Mouse (Mus musculus) layer of hippocampus, adult 11-12 months (tissue): Measurements from ENCODE around the gene Padi2.

ENCODE experiments used
- DNase-seq: peaks from one replicate; pipeline ENCODE4 v3.0.0; 2022; ENCODE audit warnings: low spot score

Padi2 gene

DNA sequence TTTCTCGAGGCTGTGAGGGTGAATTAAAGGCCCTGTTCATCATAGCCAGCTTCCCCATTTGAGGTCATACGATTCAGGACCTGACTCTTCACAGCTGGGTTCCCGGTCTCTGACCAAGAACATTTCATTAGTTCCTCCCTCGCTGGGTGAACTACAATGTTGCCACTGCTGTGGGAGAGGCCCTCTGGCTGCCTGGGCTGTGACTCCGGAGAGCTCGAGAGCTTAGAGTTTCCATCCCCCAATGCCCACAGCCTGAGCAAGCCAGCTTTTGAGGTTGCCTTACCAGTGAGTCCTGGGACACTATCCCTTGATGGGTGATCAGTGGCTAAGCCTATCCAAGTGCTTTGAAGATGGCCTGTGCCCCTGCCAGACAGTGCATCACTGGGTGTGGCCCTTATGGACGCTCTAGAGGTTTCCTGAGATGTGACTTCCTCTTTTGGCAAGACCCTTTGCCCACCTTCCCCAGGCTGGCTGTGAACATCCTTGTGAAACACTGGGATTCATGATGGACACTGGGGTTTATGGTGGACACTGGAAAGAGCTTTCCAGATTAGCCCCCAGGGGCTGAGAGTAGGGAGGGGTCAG, 82.7 kb downstream of the Padi2 start:
- DNase-seq, result no peak

DNA sequence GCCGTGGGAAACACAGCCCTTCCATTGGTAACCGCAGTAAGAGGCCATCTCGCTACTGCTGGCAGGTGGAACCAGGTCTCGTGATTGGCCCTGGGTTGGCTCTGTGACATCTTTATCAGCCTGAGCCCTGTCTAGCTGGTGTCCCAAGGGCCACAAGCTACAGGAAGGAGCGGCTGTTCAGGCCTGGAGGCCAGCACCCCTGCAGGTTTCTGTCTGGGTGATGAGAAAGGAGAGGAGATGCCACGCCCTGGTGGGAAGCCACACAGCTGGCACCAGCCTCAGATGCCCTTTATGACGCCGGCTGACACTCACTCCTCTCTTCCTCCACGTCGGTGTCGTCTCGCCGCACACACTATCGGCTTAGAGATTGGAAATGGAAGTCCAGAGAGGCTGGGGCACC, 83.3 kb downstream of the Padi2 start:
- no peak for DNase-seq

DNA sequence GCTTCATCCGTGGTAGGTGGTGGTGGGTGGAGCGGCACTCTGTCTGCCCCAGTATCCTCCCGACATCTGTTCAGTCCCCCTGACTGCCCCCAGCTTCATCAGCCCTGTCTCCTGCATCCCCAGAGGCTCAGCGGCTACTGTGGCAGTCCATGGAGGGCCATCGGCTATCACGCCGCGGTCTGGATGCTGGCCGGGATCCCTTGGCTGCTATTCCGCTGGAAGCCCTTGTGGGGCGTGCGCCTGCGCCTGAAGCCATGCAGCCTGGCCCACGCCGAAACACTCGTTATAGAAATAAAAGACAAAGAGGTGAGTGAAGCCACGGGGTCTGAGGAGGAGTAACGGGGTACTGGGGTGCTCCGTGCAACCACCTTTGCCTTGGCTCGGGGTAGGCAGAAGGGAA, 86.1 kb downstream of the Padi2 start:
- no peak for DNase-seq

DNA sequence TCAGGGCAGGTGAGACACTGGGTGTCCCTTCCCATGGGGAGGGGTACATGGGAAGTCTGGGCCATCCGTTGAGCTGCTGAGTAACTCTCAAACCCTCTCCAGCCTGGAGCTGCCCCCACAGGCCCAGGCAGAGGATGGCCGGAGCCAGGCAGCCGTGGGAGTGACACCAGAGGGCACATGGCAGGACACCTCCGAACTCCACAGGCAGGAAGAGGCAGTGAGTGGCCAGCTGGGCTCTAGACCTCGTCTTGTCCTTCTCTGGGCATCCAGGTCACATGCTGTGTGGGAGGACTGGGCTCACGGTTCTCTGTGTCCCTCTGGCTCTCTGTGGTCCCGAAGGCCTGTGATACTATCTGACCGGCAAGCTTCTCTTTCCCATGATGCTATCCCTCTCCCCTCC, 87.7 kb downstream of the Padi2 start:
- no peak for DNase-seq

DNA sequence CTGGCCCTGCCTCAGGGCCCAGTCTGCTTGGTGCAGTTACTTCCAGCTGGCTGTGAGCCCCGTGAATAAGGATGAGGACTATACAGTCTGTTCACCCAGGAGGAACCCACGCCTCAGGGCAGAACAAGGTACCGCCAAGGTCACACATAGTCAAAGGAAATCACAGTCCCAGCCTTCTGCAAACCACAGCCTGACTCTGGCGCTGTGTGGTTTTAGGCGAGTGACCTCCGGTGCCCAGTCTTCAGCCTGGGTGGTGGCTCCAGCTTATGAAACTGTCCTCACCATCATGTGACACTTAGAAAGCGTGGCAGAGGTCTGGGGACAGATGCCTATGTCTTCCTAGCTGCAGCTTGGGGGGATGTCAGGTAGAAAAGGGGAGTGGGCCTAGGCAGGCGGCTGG, 89.7 kb downstream of the Padi2 start:
- no peak for DNase-seq

DNA sequence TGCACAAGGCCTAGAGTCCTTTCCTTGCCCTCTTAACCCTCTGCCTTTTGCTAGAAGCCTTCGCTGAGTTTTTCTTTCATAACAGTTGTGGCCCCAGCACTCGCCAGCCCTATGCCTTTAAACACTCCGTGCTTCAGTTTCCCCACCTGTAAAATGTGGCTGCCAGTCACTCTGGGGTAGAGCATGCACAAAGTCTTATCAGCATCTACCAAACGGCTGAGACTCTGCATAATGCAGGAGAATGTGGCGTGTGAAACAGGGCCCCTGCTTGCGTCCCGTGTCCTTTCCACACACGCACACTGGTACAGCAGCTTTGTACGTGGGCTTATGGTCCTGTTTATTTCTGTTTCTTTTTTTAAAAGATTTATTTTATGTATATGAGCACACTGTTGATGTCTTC, 90.7 kb downstream of the Padi2 start:
- DNase-seq, result no peak
